Mouse (Mus musculus): ENCODE results near the gene Svbp. TPM values are rescaled to one million over a fixed set of nuclear protein-coding genes. Genes with fewer than 3 reads are reported as not detected.

The Svbp gene
- polyA plus RNA-seq, 1 experiment: 23.0 TPM

GRCm38 (mm10) chr4:119204672-119205071 is 9.6 kb downstream of the Svbp start:
- Histone ChIP-seq H3K27ac (ENCODE audit: insufficient read depth, low read length) (no peak overlapping the region), H3K4me3 (ENCODE audit: extremely low read depth, insufficient read depth, insufficient read length) (no peak overlapping the region), H3K36me3 (ENCODE audit: control insufficient read depth, insufficient read depth, low read length) (peaks cover 5% of the 10 kb centered on the region), H3K27me3 (ENCODE audit: control insufficient read depth, insufficient read depth, low read length) (no peaks in the 10 kb centered on the region), H3K4me1 (ENCODE audit: control insufficient read depth, insufficient read depth, insufficient read length) (no peaks in the 10 kb centered on the region)
- 24% methylated on average over 8 of the region's 8 CpGs for WGBS
- peak; percentile 25 to 58 for DNase-seq (ENCODE audit: low read depth in 1 of 2, low spot score in 2 of 2)
- TF ChIP-seq POLR2A (IDR thresholded peaks at IDR 0.05; ENCODE audit: low read depth, low read length): no peak
- peak; percentile 80; the same call in 1 of the 2 replicates for TF ChIP-seq CTCF (IDR thresholded peaks at IDR 0.05; ENCODE audit: extremely low read depth, insufficient read depth, insufficient read length, insufficient replicate concordance)

DNA sequence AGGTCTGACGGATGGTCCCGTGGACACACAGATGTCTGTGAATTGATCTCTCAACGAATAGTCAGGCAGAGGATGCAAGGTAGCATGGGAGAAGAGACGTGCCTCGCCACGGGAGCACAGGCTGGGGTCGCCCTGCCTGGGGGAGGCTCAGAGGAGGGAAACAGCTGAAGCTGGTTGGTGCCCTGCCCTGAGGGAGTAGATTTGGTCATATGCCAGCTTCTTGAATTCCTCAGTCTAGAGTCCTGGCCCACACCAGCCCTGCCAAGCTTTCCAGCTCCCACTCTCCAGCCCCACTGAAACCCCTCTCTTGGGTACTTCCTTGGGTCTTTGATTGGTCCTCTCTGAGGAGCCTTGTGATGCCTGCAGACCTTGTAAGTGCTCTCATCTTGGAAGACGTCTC is 21.6 kb downstream of the Svbp start:
- 74% methylated on average over 8 of the region's 8 CpGs for WGBS
- Histone ChIP-seq H3K27ac (ENCODE audit: insufficient read depth, low read length) (no peak overlapping the region), H3K4me1 (ENCODE audit: control insufficient read depth, insufficient read depth, insufficient read length) (no peaks in the 10 kb centered on the region), H3K27me3 (ENCODE audit: control insufficient read depth, insufficient read depth, low read length) (no peaks in the 10 kb centered on the region), H3K4me3 (ENCODE audit: extremely low read depth, insufficient read depth, insufficient read length) (no peak overlapping the region), H3K36me3 (ENCODE audit: control insufficient read depth, insufficient read depth, low read length) (no peaks in the 10 kb centered on the region)
- DNase-seq (ENCODE audit: low read depth in 1 of 2, low spot score in 2 of 2): no peak
- TF ChIP-seq POLR2A (IDR thresholded peaks at IDR 0.05; ENCODE audit: low read depth, low read length) (no peak), CTCF (IDR thresholded peaks at IDR 0.05; ENCODE audit: extremely low read depth, insufficient read depth, insufficient read length, insufficient replicate concordance) (no peak)

DNA sequence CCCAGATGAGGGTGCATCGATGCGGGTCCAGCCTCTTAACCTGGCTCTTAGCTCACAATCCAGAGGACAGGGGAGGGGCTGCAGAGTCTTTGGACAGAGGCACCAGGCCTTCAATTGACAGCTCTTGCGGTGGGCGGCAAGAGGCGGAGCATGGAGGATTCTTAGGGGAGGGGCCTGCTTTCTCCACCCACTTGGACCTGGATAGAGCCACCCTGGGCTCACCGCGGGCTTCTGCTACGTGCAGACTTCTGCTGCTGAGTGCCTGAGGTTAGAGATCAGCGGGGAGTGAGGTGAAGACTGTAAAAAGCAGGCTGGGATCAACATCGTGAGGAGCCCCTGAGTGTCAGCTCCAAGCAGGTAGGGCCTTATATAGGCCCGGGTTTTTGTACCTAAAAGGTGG is 23.1 kb downstream of the Svbp start, which contains the start of gene Tmem269:
Gene Tmem269, minus strand, starts transcription at position 49 of the 400 bp plus-strand sequence.
- no peak within 1 kb of the TSS for H3K27ac ChIP-seq (ENCODE audit: insufficient read depth, low read length)
- WGBS: 37% methylated on average over 11 of the region's 11 CpGs

DNA sequence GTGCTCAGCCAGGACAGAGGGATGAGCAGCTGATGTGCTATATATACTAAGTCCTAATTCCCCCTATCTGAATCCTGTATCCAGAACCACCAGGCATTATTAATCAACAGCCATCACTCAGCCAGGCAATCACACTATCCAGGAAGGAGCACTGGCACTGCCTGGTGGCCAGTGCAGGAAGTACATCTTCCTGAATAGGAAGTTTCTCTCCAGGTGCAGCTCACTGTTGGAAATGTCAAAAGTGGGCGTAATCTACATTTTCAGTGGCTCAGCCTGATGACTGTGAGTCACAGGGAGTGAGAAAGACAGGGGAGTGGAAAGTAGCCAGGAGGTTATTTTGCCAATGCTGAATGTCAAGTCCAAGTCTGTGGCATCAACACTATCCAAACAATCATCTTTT is 28.6 kb downstream of the Svbp start:
- no peak overlapping the region for H3K4me3 ChIP-seq (ENCODE audit: extremely low read depth, insufficient read depth, insufficient read length)
- no peaks in the 10 kb centered on the region for H3K4me1 ChIP-seq (ENCODE audit: control insufficient read depth, insufficient read depth, insufficient read length)
- TF ChIP-seq POLR2A (IDR thresholded peaks at IDR 0.05; ENCODE audit: low read depth, low read length): no peak
- peak; percentile 35; the same call in 1 of the 2 replicates for TF ChIP-seq CTCF (IDR thresholded peaks at IDR 0.05; ENCODE audit: extremely low read depth, insufficient read depth, insufficient read length, insufficient replicate concordance)
- H3K27ac ChIP-seq (ENCODE audit: insufficient read depth, low read length): no peak overlapping the region
- no peak for DNase-seq (ENCODE audit: low read depth in 1 of 2, low spot score in 2 of 2)
- no peaks in the 10 kb centered on the region for H3K27me3 ChIP-seq (ENCODE audit: control insufficient read depth, insufficient read depth, low read length)
- 86% methylated on average over 1 of the region's 1 CpGs for WGBS
- H3K36me3 ChIP-seq (ENCODE audit: control insufficient read depth, insufficient read depth, low read length): peaks cover 14% of the 10 kb centered on the region

More for the DNA sequence above, 23.1 kb downstream of the Svbp start, which contains the start of gene Tmem269:
- no peak within 1 kb of the TSS for H3K4me3 ChIP-seq (ENCODE audit: extremely low read depth, insufficient read depth, insufficient read length)
- DNase-seq (ENCODE audit: low read depth in 1 of 2, low spot score in 2 of 2): no peak
- no peaks in the 10 kb centered on the region for H3K36me3 ChIP-seq (ENCODE audit: control insufficient read depth, insufficient read depth, low read length)
- TF ChIP-seq CTCF (IDR thresholded peaks at IDR 0.05; ENCODE audit: extremely low read depth, insufficient read depth, insufficient read length, insufficient replicate concordance) (no peak), POLR2A (IDR thresholded peaks at IDR 0.05; ENCODE audit: low read depth, low read length) (no peak)
- no peaks in the 10 kb centered on the region for H3K4me1 ChIP-seq (ENCODE audit: control insufficient read depth, insufficient read depth, insufficient read length)
- no peaks in the 10 kb centered on the region for H3K27me3 ChIP-seq (ENCODE audit: control insufficient read depth, insufficient read depth, low read length)

GRCm38 (mm10) chr4:119224534-119224933 is 29.4 kb downstream of the Svbp start:
- 96% methylated on average over 3 of the region's 3 CpGs for WGBS
- H3K27me3 ChIP-seq (ENCODE audit: control insufficient read depth, insufficient read depth, low read length): no peaks in the 10 kb centered on the region
- H3K4me3 ChIP-seq (ENCODE audit: extremely low read depth, insufficient read depth, insufficient read length): no peak overlapping the region
- H3K36me3 ChIP-seq (ENCODE audit: control insufficient read depth, insufficient read depth, low read length): peaks cover 14% of the 10 kb centered on the region
- no peak for TF ChIP-seq POLR2A (IDR thresholded peaks at IDR 0.05; ENCODE audit: low read depth, low read length)
- TF ChIP-seq CTCF (IDR thresholded peaks at IDR 0.05; ENCODE audit: extremely low read depth, insufficient read depth, insufficient read length, insufficient replicate concordance): no peak
- no peak overlapping the region for H3K27ac ChIP-seq (ENCODE audit: insufficient read depth, low read length)
- no peaks in the 10 kb centered on the region for H3K4me1 ChIP-seq (ENCODE audit: control insufficient read depth, insufficient read depth, insufficient read length)
- no peak for DNase-seq (ENCODE audit: low read depth in 1 of 2, low spot score in 2 of 2)

DNA sequence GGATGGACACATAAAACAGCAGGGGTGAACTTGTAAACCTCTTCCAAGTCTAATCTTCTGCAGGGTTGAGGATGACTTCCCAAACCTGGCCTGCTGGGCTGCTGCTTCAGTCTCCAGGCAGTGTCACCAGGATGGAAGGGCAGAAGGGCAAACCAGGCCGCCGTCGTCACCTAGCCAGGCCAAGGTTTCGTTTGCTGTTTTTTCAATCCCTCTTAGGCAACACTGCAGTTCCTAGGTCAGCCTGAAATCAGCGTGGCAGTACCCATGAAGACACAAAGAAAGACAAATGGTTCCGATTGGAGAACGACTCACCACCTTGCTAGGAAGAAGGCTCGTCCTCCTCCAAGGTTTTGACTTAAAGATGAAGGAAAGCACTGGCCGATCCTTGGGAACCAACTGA is 30.6 kb downstream of the Svbp start:
- DNase-seq (ENCODE audit: low read depth in 1 of 2, low spot score in 2 of 2): no peak
- Histone ChIP-seq H3K27me3 (ENCODE audit: control insufficient read depth, insufficient read depth, low read length) (no peaks in the 10 kb centered on the region), H3K27ac (ENCODE audit: insufficient read depth, low read length) (no peak overlapping the region), H3K4me3 (ENCODE audit: extremely low read depth, insufficient read depth, insufficient read length) (no peak overlapping the region), H3K4me1 (ENCODE audit: control insufficient read depth, insufficient read depth, insufficient read length) (no peaks in the 10 kb centered on the region), H3K36me3 (ENCODE audit: control insufficient read depth, insufficient read depth, low read length) (peaks cover 14% of the 10 kb centered on the region)
- 93% methylated on average over 9 of the region's 9 CpGs for WGBS
- TF ChIP-seq CTCF (IDR thresholded peaks at IDR 0.05; ENCODE audit: extremely low read depth, insufficient read depth, insufficient read length, insufficient replicate concordance) (no peak), POLR2A (IDR thresholded peaks at IDR 0.05; ENCODE audit: low read depth, low read length) (no peak)

GRCm38 (mm10) chr4:119226751-119227150 is 31.6 kb downstream of the Svbp start:
- Histone ChIP-seq H3K27ac (ENCODE audit: insufficient read depth, low read length) (no peak overlapping the region), H3K36me3 (ENCODE audit: control insufficient read depth, insufficient read depth, low read length) (peaks cover 14% of the 10 kb centered on the region), H3K4me1 (ENCODE audit: control insufficient read depth, insufficient read depth, insufficient read length) (no peaks in the 10 kb centered on the region; the same call in 1 of the 2 replicates), H3K4me3 (ENCODE audit: extremely low read depth, insufficient read depth, insufficient read length) (no peak overlapping the region), H3K27me3 (ENCODE audit: control insufficient read depth, insufficient read depth, low read length) (no peaks in the 10 kb centered on the region)
- DNase-seq (ENCODE audit: low read depth in 1 of 2, low spot score in 2 of 2): no peak
- 88% methylated on average over 11 of the region's 11 CpGs for WGBS
- TF ChIP-seq CTCF (IDR thresholded peaks at IDR 0.05; ENCODE audit: extremely low read depth, insufficient read depth, insufficient read length, insufficient replicate concordance) (no peak), POLR2A (IDR thresholded peaks at IDR 0.05; ENCODE audit: low read depth, low read length) (no peak)
